Comparison of ENCODE assay signal across 8 mouse cellular contexts in genomic region chr6:38876071-38876911, GRCm38 (mm10). TPM values are rescaled to one million over a fixed set of nuclear protein-coding genes. Genes with fewer than 3 reads are reported as not detected.
DNase-seq lines count a peak whose midpoint lies in the region; ATAC-seq lines count a peak whose summit lies in the region.

Hipk2 (minus strand) TSS chr6:38876165.

- DNase-seq in adrenal gland, adult 8-10 months: peak; percentile 74
- DNase-seq in embryo, embryonic 11 days: peak; percentile 96
- peak; percentile 87 for DNase-seq in gastrocnemius, postnatal 25 days
- peak; percentile 72 to 74 for DNase-seq in left cerebral cortex, postnatal 14 days (ENCODE audit: low spot score in 2 of 2)
- DNase-seq in right cerebral cortex, postnatal 25 days: peak; percentile 82
- DNase-seq in urinary bladder, postnatal 4 days (ENCODE audit: low spot score in 2 of 2): peak; percentile 82

- intact Hi-C loops in left cerebral cortex, postnatal 14 days (cut with DNase I): no loop called here

- ATAC-seq in inflammation-experienced regulatory T-cells, adult 6 months: peak; percentile 78
- ATAC-seq in megakaryocyte-erythroid progenitor cell, adult 5-6 weeks (replicated peaks; ENCODE audit: low FRiP score, low TSS enrichment, poor library complexity, severe bottlenecking): peak; percentile 76

RNA-seq across cellular contexts. Expression of gene Hipk2, which starts in this region (rescaled TPM):
- 100 to 1,000 TPM; 143 to 161 (median 151) TPM for total RNA-seq in adrenal gland, adult 8-10 months (2022)
- total RNA-seq in gastrocnemius, postnatal 25 days (2021): 10 to 100 TPM; 69.0 to 78.5 TPM
- 10 to 100 TPM; 10.2 to 17.9 (median 17.6) TPM for polyA plus RNA-seq in inflammation-experienced regulatory T-cells, adult 6 months (2017; shearing (Covaris generic))
- 10 to 100 TPM; 48.3 to 52.3 TPM for total RNA-seq in left cerebral cortex, postnatal 14 days (2021)
- 24.3 and 27.9 TPM in 2 replicates for total RNA-seq in megakaryocyte-erythroid progenitor cell, adult 5-6 weeks (2014; fragmentation: Nextera tagmentation)
- 5.1 and 9.2 TPM in 2 replicates for total RNA-seq in megakaryocyte-erythroid progenitor cell, adult 5-6 weeks (2017)

Comparison
In these comparisons a context has a peak if more than half of its experiments do, and no peak if none do; other contexts are left out.
1. Peak in every context shown above with its lines: DNase-seq and ATAC-seq.